Mouse (Mus musculus) ES-E14 (cell line): ENCODE results near the gene Hfe. TPM values are rescaled to one million over a fixed set of nuclear protein-coding genes. Genes with fewer than 3 reads are reported as not detected.
"Not testable (repeated sequence)": the region's sequence is repeated elsewhere in the genome, so short reads cannot be mapped to it uniquely, and the experiment has no call there.

Experiments used
- DNase-seq: peaks from one replicate; pipeline ENCODE4 v3.0.0-alpha.2; 2013; ENCODE audit warnings: low read depth, low spot score
- H3K27ac ChIP-seq: 2 replicates; pipeline ENCODE4 v1.5.1; 2012; ENCODE audit warnings: low read depth, mild to moderate bottlenecking, low read length, moderate library complexity, mixed read lengths; ENCODE audit not compliant: poor library complexity, insufficient read depth, severe bottlenecking
- H3K36me3 ChIP-seq: 2 replicates; pipeline ENCODE4 v1.6.1; 2012; ENCODE audit warnings: mild to moderate bottlenecking, low read length, moderate library complexity, mixed read lengths; ENCODE audit not compliant: control insufficient read depth, poor library complexity, insufficient read depth, severe bottlenecking
- H3K4me1 ChIP-seq, 2 experiments: fragments of 150-350 bp in 1 of 2; sonication (generic) in 1 of 2; 2 replicates each; pipeline ENCODE4 v1.6.1; 2012; ENCODE audit warnings: low read length in 2 of 2, mild to moderate bottlenecking in 1 of 2, mixed read lengths in 1 of 2; ENCODE audit not compliant: control insufficient read depth in 2 of 2, insufficient read depth in 2 of 2, poor library complexity in 1 of 2
- H3K4me3 ChIP-seq, 2 experiments: fragments of 150-350 bp in 1 of 2; sonication (generic) in 1 of 2; 2 replicates each; pipeline ENCODE4 v1.5.1; 2012; ENCODE audit warnings: low read length in 2 of 2, low read depth in 1 of 2, mild to moderate bottlenecking in 1 of 2, mixed read lengths in 1 of 2; ENCODE audit not compliant: insufficient read depth in 1 of 2, poor library complexity in 1 of 2, severe bottlenecking in 1 of 2
- H3K9ac ChIP-seq: 2 replicates; pipeline ENCODE4 v1.6.1; 2012; ENCODE audit warnings: low read depth, mild to moderate bottlenecking, low read length, mixed read lengths; ENCODE audit not compliant: poor library complexity, insufficient read depth, severe bottlenecking
- H3K9me3 ChIP-seq: fragments of 150-350 bp; sonication (generic); 2 replicates; pipeline ENCODE4 v1.6.1; 2012; ENCODE audit warnings: low read depth, mild to moderate bottlenecking, low read length; ENCODE audit not compliant: control insufficient read depth, insufficient read depth
- CHD2 ChIP-seq: IDR thresholded peaks from 2 replicates; pipeline ENCODE4 v1.6.1; 2014; ENCODE audit warnings: mild to moderate bottlenecking, low read depth, low read length, inconsistent platforms
- HCFC1 ChIP-seq: IDR thresholded peaks from 2 replicates; pipeline ENCODE4 v1.6.1; 2012; ENCODE audit warnings: low read length, inconsistent platforms, borderline replicate concordance; ENCODE audit not compliant: insufficient read depth
- MAFK ChIP-seq: IDR thresholded peaks from 2 replicates; pipeline ENCODE4 v1.6.1; 2014; ENCODE audit warnings: mild to moderate bottlenecking, low read depth, low read length, inconsistent platforms; ENCODE audit not compliant: insufficient read depth
- ZC3H11A ChIP-seq: IDR thresholded peaks from 2 replicates; pipeline ENCODE4 v1.6.1; 2012; ENCODE audit warnings: low read depth, mild to moderate bottlenecking, inconsistent platforms, low read length, borderline replicate concordance
- ZNF384 ChIP-seq: IDR thresholded peaks from 2 replicates; pipeline ENCODE4 v1.6.1; 2012; ENCODE audit warnings: low read depth, low read length, inconsistent platforms
- in situ Hi-C, 2 experiments: fragments of 600-800 bp; cut with MboI; formaldehyde crosslinking; loops; one replicate each; pipeline ENCODE4 v1.15.1; 2025; ENCODE audit warnings: low sequenced_read_pairs in 2 of 2, inconsistent platforms in 1 of 2; ENCODE audit not compliant: unreplicated experiment in 2 of 2
- total RNA-seq: library from RNA; depleted of rRNA; stranded (reverse); fragments of 300-350 nt; gene quantifications from 2 replicates; pipeline ENCODE4 v1.2.3, GENCODE M21; 2012

Gene Hfe
- total RNA-seq, 1 experiment: 1.5 TPM

DNA sequence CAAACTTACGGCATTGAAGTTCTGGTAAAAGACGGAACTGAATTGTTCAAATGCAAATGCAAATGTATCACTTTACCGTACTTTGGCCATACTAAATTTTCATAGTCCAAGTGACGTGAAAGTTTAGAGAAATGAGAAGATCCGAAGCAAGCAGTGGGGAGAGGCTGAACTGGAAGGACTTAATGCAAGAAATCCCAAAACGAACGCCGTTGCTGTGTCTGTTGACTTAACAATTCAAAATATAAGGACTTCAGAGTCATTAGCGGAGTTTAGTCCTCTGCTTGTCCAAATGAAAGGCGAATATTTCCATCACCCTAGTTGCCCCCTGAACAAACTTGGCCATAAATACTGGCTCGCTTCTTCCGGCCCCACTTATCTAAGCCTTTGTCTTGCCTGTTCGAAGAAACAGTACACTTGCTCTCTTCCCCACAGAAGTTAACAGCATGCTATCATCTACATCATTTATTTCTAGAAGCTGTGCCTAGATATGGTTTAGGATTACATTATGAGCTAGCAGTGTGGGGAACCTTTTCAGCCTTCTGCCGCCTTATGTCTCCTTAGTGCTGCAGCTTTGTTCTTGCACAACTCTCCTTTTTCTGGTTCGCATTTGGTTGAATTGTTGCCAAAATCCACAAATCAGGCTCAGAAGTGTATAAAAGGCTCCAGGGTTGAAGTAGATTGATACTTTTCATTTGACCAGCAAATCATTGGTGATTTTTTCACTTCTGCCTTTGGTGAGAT, 25.4 kb downstream of the Hfe start:
- H3K4me1 ChIP-seq: peaks cover 0 to 4% of the 10 kb centered on the region in 2 experiments; a peak in 1 of 4 replicates
- TF ChIP-seq HCFC1 (no peak), ZNF384 (no peak), CHD2 (no peak), MAFK (no peak)
- in situ Hi-C loops: loop anchor here in 1 of 2 experiments (25.0 kb wide), 1 partner anchor 1648 kb away; the partner anchor contains the start of genes Hist1h2ag, Hist1h2ah, Hist1h2bj and Hist1h2bk

DNA sequence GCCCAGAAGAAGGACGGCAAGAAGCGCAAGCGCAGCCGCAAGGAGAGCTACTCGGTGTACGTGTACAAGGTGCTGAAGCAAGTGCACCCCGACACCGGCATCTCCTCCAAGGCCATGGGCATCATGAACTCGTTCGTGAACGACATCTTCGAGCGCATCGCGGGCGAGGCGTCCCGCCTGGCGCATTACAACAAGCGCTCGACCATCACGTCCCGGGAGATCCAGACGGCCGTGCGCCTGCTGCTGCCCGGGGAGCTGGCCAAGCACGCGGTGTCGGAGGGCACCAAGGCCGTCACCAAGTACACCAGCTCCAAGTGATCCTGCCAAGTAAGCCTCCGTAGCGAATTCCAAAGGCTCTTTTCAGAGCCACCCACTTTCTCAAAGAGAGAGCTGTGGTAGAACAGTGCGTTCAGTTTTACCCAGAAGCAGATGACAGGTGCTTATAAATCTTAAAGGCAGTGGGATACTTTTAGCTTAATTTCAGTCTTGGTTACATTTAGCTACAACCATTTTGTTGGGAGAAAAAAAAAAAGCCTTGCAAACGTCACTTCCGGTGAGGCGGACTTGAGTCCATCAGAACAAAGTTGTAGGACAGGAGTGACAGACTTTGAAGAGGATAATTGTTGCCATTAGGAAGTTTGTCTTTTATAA, 26.2 kb downstream of the Hfe start:
- Histone ChIP-seq H3K9ac (peak overlapping the region; percentile 22; the same call in 1 of the 2 replicates), H3K27ac (peak overlapping the region; percentile 32; the same call in 1 of the 2 replicates), H3K4me3 (peak overlapping the region; percentile 45 to 47)
- not testable (repeated sequence) for H3K9me3 ChIP-seq, H3K4me1 ChIP-seq, H3K36me3 ChIP-seq
- in situ Hi-C loops: loop anchor here (5.0 to 25.0 kb wide), 2 partner anchors 52 to 1647 kb away; partner anchors contain the start of genes Hist1h2ag (in 1 of the 2), Hist1h2ah (in 1 of the 2), Hist1h2bj (in 1 of the 2) and Hist1h2bk (in 1 of the 2)
- TF ChIP-seq ZNF384: peak; percentile 96
- TF ChIP-seq HCFC1: 0 out of 2 replicates have a peak, but pooled peaks have one; percentile 24
- DNase-seq: peak; percentile 68

More for the DNA sequence above, 25.4 kb downstream of the Hfe start:
- Histone ChIP-seq H3K4me3 (peak overlapping the region; percentile 45 to 47), H3K27ac (peak overlapping the region; percentile 3; the same call in 1 of the 2 replicates), H3K36me3 (no peaks in the 10 kb centered on the region), H3K9me3 (no peaks in the 10 kb centered on the region), H3K9ac (peak overlapping the region; percentile 5; the same call in 1 of the 2 replicates)
- DNase-seq: no peak

DNA sequence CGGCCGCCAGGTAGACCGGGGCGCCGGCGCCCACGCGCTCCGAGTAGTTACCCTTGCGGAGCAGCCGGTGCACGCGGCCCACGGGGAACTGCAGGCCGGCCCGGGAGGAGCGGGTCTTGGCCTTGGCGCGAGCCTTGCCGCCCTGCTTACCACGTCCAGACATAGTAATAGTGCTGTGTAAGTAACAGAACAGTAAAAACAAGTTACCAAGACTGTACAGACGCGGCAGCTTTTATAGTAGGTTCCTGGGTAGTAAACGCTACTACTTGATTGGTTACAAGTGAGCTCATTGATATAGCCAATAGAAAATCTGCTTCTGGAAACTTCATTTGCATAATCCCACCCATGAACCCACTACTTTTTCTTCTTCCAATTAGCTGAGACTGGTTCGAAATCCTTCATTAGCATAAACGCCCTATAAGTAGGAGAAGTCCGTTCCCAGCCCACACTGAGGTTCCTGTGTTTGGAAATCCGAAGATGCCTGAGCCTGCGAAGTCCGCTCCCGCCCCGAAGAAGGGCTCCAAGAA, 26.8 kb downstream of the Hfe start, which contains the start of the genes Hist1h2ac and Hist1h2bc:
TSS of gene Hist1h2ac (minus strand) at position 194 of the 527 bp plus-strand sequence.
TSS of gene Hist1h2bc (plus strand) at position 445 of the 527 bp plus-strand sequence.
- in situ Hi-C loops: loop anchor here (5.0 to 25.0 kb wide), 2 partner anchors 52 to 1647 kb away; partner anchors contain the start of genes Hist1h2ag (in 1 of the 2), Hist1h2ah (in 1 of the 2), Hist1h2bj (in 1 of the 2) and Hist1h2bk (in 1 of the 2)
- Histone ChIP-seq H3K27ac (peak within 1 kb of the TSS; percentile 86), H3K9me3 (no peaks in the 10 kb centered on the region), H3K4me3 (peak within 1 kb of the TSS; percentile 56 to 71), H3K36me3 (no peaks in the 10 kb centered on the region), H3K4me1 (peaks cover 0 to 4% of the 10 kb centered on the region in 2 experiments; a peak in 1 of 4 replicates), H3K9ac (peak within 1 kb of the TSS; percentile 79)
- TF ChIP-seq CHD2: peak; percentile 87; the same call in 1 of the 2 replicates
- peak; percentile 47; the same call in 1 of the 2 replicates for TF ChIP-seq ZNF384
- no peak for TF ChIP-seq ZC3H11A
- TF ChIP-seq HCFC1: no peak
- TF ChIP-seq MAFK: no peak
- peak; percentile 93 for DNase-seq

DNA sequence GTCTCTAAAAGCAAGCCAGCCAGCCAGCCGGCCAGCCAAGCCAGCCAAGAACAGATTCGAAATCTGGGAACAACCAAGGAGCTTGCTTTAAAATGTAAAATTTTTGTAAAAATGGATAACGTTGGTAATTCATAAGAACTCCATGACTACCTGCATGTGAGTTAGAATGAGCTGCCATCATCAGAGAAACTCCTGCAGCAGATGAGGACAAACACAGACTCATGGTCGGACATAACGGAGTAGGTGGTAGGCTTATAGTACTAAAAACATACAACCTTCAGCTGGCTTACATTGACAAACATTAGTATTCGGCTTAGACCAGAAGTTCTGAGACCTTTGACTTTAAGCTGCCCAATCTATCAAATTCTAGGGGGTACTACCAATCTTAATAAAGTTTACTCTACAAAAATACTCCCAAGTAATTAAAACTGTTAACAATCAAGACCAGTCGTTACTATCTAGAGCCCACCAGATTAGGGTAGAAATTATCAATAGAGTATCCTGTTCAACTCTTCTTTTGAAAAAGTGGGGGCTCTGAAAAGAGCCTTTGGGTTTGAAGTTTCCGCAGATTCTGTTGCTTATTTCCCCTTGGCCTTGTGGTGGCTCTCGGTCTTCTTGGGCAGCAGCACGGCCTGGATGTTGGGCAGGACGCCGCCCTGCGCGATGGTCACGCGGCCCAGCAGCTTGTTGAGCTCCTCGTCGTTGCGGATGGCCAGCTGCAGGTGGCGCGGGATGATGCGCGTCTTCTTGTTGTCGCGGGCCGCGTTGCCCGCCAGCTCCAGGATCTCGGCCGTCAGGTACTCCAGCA, 27.5 kb downstream of the Hfe start:
- peak overlapping the region; percentile 56 to 71 for H3K4me3 ChIP-seq
- peak overlapping the region; percentile 86 for H3K27ac ChIP-seq
- DNase-seq: peak; percentile 17
- not testable (repeated sequence) for H3K36me3 ChIP-seq, H3K9me3 ChIP-seq, H3K4me1 ChIP-seq
- peak overlapping the region; percentile 79 for H3K9ac ChIP-seq
- in situ Hi-C loops: loop anchor here (5.0 to 25.0 kb wide), 2 partner anchors 51 to 1646 kb away; partner anchors contain the start of genes Hist1h2ag (in 1 of the 2), Hist1h2ah (in 1 of the 2), Hist1h2bj (in 1 of the 2) and Hist1h2bk (in 1 of the 2)
